Mouse (Mus musculus) liver, postnatal 0 days (tissue): ENCODE measurements around the gene Dusp27. TPM values are rescaled to one million over a fixed set of nuclear protein-coding genes. Genes with fewer than 3 reads are reported as not detected.
A peak's percentile ranks its signal among the peaks of the same experiment; 100 is the strongest.

Source experiments
- ATAC-seq: fragments of 200-750 bp; cut with Nextera tagmentation; 2 replicates; pipeline ENCODE4 v1.8.0; 2017; ENCODE audit warnings: mild to moderate bottlenecking, moderate library complexity
- DNase-seq: peaks from one replicate; pipeline ENCODE4 v3.0.0-alpha.2; 2016
- H3K27ac ChIP-seq: fragments of 300-500 bp; sonication (generic); 2 replicates; pipeline ENCODE4 v1.5.1; 2014; ENCODE audit warnings: antibody characterized with exemption, moderate library complexity, mild to moderate bottlenecking, low read depth
- H3K27me3 ChIP-seq: fragments of 300-500 bp; sonication (generic); 2 replicates; pipeline ENCODE4 v1.6.1; 2014; ENCODE audit warnings: low read length, control low read depth, mixed read lengths; ENCODE audit not compliant: insufficient read depth
- H3K36me3 ChIP-seq: fragments of 300-500 bp; sonication (generic); replicated peaks from 2 replicates; pipeline ENCODE4 v1.6.1; 2014; ENCODE audit warnings: mild to moderate bottlenecking, control low read depth, low read length, moderate library complexity, mixed read lengths; ENCODE audit not compliant: insufficient read depth
- H3K4me1 ChIP-seq: fragments of 300-500 bp; sonication (generic); 2 replicates; pipeline ENCODE4 v1.6.1; 2014; ENCODE audit warnings: antibody characterized with exemption, mild to moderate bottlenecking, control low read depth; ENCODE audit not compliant: insufficient read depth
- H3K4me2 ChIP-seq: fragments of 300-500 bp; sonication (generic); 2 replicates; pipeline ENCODE4 v1.6.1; 2014; ENCODE audit warnings: low read depth, mild to moderate bottlenecking, low read length, moderate library complexity, mixed read lengths
- H3K4me3 ChIP-seq: fragments of 300-500 bp; sonication (generic); 2 replicates; pipeline ENCODE4 v1.5.1; 2014; ENCODE audit warnings: low read depth, low read length
- H3K9ac ChIP-seq: fragments of 300-500 bp; sonication (generic); replicated peaks from 2 replicates; pipeline ENCODE4 v1.6.1; 2014; ENCODE audit warnings: mild to moderate bottlenecking, moderate library complexity
- H3K9me3 ChIP-seq: fragments of 300-500 bp; sonication (generic); 2 replicates; pipeline ENCODE4 v1.6.1; 2016; ENCODE audit warnings: mild to moderate bottlenecking, control low read depth, low read length, mixed read lengths
- CTCF ChIP-seq: sonication (generic); IDR thresholded peaks from 2 replicates; pipeline ENCODE4 v1.5.1; 2016; ENCODE audit warnings: antibody characterized with exemption, low read depth
- EP300 ChIP-seq: IDR thresholded peaks from 2 replicates; pipeline ENCODE4 v1.6.1; 2016; ENCODE audit warnings: antibody characterized with exemption, low read depth, mild to moderate bottlenecking
- WGBS: fragments of 180-500 bp; shearing (Covaris S2); extraction: QIAGEN DNeasy Blood & Tissue Kit; methylation state at CpG from one replicate; pipeline ENCODE4 v1.1.7; 2014; ENCODE audit not compliant: insufficient replicate concordance; 5-methylcytosine and 5-hydroxymethylcytosine counted together
- polyA plus RNA-seq: library from polyadenylated mRNA; unstranded; fragments of >200 nt; fragmentation: Nextera tagmentation; extraction: Ambion mirVana; gene quantifications from 2 replicates; pipeline ENCODE4 v1.2.1, GENCODE M21; 2015

The Dusp27 gene
- polyA plus RNA-seq, 1 experiment from 2014 or later, result 0.04 TPM

GRCm38 (mm10) chr1:166165159-166165558, 37.4 kb upstream of the Dusp27 start:
- TF ChIP-seq CTCF (no peak), EP300 (no peak)
- 0 out of 2 replicates have a peak, but pooled peaks cover 4% of the 10 kb centered on the region for H3K27me3 ChIP-seq
- ATAC-seq, result no peak
- H3K4me3 ChIP-seq, result no peak overlapping the region
- DNase-seq, result no peak
- no peak overlapping the region for H3K9ac ChIP-seq
- H3K27ac ChIP-seq, result no peak overlapping the region
- H3K4me2 ChIP-seq, result no peak overlapping the region
- WGBS, result 84% methylated on average over 9 of the region's 9 CpGs
- no peaks in the 10 kb centered on the region for H3K9me3 ChIP-seq
- no peaks in the 10 kb centered on the region for H3K36me3 ChIP-seq
- H3K4me1 ChIP-seq, result no peaks in the 10 kb centered on the region

- H3K27ac ChIP-seq, result no peak overlapping the region
- 80% methylated on average over 14 of the region's 14 CpGs for WGBS
- no peaks in the 10 kb centered on the region for H3K4me1 ChIP-seq
- H3K27me3 ChIP-seq, result peaks cover 10% of the 10 kb centered on the region; the same call in 1 of the 2 replicates
- H3K4me2 ChIP-seq, result no peak overlapping the region
- no peak for TF ChIP-seq EP300
- no peak for TF ChIP-seq CTCF
- no peak for ATAC-seq
- H3K4me3 ChIP-seq, result no peak overlapping the region
- H3K9me3 ChIP-seq, result no peaks in the 10 kb centered on the region
- no peak overlapping the region for H3K9ac ChIP-seq
- DNase-seq, result no peak
- H3K36me3 ChIP-seq, result no peaks in the 10 kb centered on the region
These were observed 36.9 kb upstream of the Dusp27 start for GRCm38 (mm10) chr1:166164580-166164979.

- Histone ChIP-seq H3K27me3 (peaks cover 16% of the 10 kb centered on the region; the same call in 1 of the 2 replicates), H3K9ac (no peak overlapping the region), H3K4me3 (no peak overlapping the region), H3K4me1 (no peaks in the 10 kb centered on the region), H3K9me3 (no peaks in the 10 kb centered on the region), H3K4me2 (no peak overlapping the region), H3K27ac (no peak overlapping the region), H3K36me3 (no peaks in the 10 kb centered on the region)
- 18% methylated on average over 24 of the region's 24 CpGs for WGBS
- peak; percentile 89 for TF ChIP-seq CTCF
- no peak for TF ChIP-seq EP300
- ATAC-seq (peak; percentile 58; the same call in 1 of the 2 replicates), DNase-seq (peak; percentile 73)
These were observed 33.1 kb upstream of the Dusp27 start for GRCm38 (mm10) chr1:166160569-166161445.

- TF ChIP-seq CTCF, result no peak
- no peak for TF ChIP-seq EP300
- WGBS, result 50% methylated on average over 5 of the region's 5 CpGs
- no peak overlapping the region for H3K27ac ChIP-seq
- H3K4me3 ChIP-seq, result no peak overlapping the region
- H3K36me3 ChIP-seq, result no peaks in the 10 kb centered on the region
- H3K9ac ChIP-seq, result no peak overlapping the region
- ATAC-seq, result no peak
- no peak overlapping the region for H3K4me2 ChIP-seq
- peaks cover 18% of the 10 kb centered on the region; the same call in 1 of the 2 replicates for H3K27me3 ChIP-seq
- no peak for DNase-seq
- H3K4me1 ChIP-seq, result no peaks in the 10 kb centered on the region
- H3K9me3 ChIP-seq, result no peaks in the 10 kb centered on the region
These were observed 32.4 kb upstream of the Dusp27 start for GRCm38 (mm10) chr1:166160111-166160510.

GRCm38 (mm10) chr1:166158664-166159063, 30.9 kb upstream of the Dusp27 start:
- no peak overlapping the region for H3K4me2 ChIP-seq
- ATAC-seq, result no peak
- no peak overlapping the region for H3K9ac ChIP-seq
- no peak overlapping the region for H3K4me3 ChIP-seq
- no peaks in the 10 kb centered on the region for H3K36me3 ChIP-seq
- no peak for DNase-seq
- 54% methylated on average over 9 of the region's 9 CpGs for WGBS
- peaks cover 2% of the 10 kb centered on the region; the same call in 1 of the 2 replicates for H3K4me1 ChIP-seq
- no peak for TF ChIP-seq EP300
- TF ChIP-seq CTCF, result no peak
- no peaks in the 10 kb centered on the region for H3K9me3 ChIP-seq
- no peak overlapping the region for H3K27ac ChIP-seq
- peaks cover 26% of the 10 kb centered on the region; the same call in 1 of the 2 replicates for H3K27me3 ChIP-seq

GRCm38 (mm10) chr1:166157712-166158111, 30.0 kb upstream of the Dusp27 start:
- DNase-seq (no peak), ATAC-seq (no peak)
- Histone ChIP-seq H3K27ac (no peak overlapping the region), H3K4me2 (no peak overlapping the region), H3K9me3 (no peaks in the 10 kb centered on the region), H3K9ac (no peak overlapping the region), H3K4me1 (peaks cover 2% of the 10 kb centered on the region; the same call in 1 of the 2 replicates), H3K27me3 (peaks cover 26% of the 10 kb centered on the region; the same call in 1 of the 2 replicates), H3K4me3 (no peak overlapping the region), H3K36me3 (no peaks in the 10 kb centered on the region)
- 74% methylated on average over 12 of the region's 12 CpGs for WGBS
- TF ChIP-seq CTCF, result no peak
- no peak for TF ChIP-seq EP300
